Mouse (Mus musculus): ENCODE data around the gene Rtraf. TPM values are rescaled to one million over a fixed set of nuclear protein-coding genes. Genes with fewer than 3 reads are reported as not detected.

Gene Rtraf
- total and polyA plus RNA-seq, 3 experiments, result 115 to 216 (median 163) TPM

DNA sequence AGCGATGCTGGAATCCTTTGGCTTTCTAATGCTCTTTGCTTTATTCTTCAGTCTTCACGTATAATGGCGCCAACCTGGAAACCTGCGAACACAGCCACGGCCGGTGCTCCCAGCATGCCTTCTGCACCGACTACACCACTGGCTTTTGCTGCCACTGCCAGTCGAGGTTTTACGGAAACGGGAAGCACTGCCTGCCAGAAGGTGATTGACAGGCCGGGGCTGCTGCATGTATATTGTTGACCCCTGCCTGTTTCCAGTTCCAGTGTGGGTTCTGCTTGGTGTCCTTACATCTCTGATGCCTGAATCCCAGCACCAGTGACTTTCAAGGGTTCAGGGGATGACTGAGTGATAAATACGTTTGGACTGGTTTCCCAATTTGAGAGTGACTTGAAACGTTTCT is 45.7 kb downstream of the Rtraf start:
- TF ChIP-seq USF2 (conservative IDR thresholded peaks at IDR 0.05; ENCODE audit: low read depth, low read length), result no peak
- no peak for TF ChIP-seq NRF1 (IDR thresholded peaks at IDR 0.05; ENCODE audit: low read depth, low read length)
- TF ChIP-seq JUND (conservative IDR thresholded peaks at IDR 0.05; ENCODE audit: low read depth, low read length), result no peak
- TF ChIP-seq UBTF (IDR thresholded peaks at IDR 0.05; ENCODE audit: low read depth, low read length), result no peak
- no peak for TF ChIP-seq MEF2A (IDR thresholded peaks at IDR 0.05; ENCODE audit: borderline replicate concordance, low read depth, low read length)
- TF ChIP-seq MAX (IDR thresholded peaks at IDR 0.05; ENCODE audit: low read length), result no peak
- no peak for TF ChIP-seq SIN3A (IDR thresholded peaks at IDR 0.05; ENCODE audit: low read length)
- no peak for TF ChIP-seq MYC (IDR thresholded peaks at IDR 0.05; ENCODE audit: low read depth, low read length)
- no peak for TF ChIP-seq POLR2A (IDR thresholded peaks at IDR 0.05; ENCODE audit: low read depth, low read length)
- TF ChIP-seq PAX5 (IDR thresholded peaks at IDR 0.05; ENCODE audit: low read length), result no peak
- TF ChIP-seq TBP (conservative IDR thresholded peaks at IDR 0.05; ENCODE audit: low read depth, low read length), result no peak
- TF ChIP-seq JUN (IDR thresholded peaks at IDR 0.05; ENCODE audit: insufficient read depth, low read depth, low read length), result no peak
- no peak for TF ChIP-seq ZKSCAN1 (IDR thresholded peaks at IDR 0.05; ENCODE audit: borderline replicate concordance, low read depth, low read length)
- no peak for TF ChIP-seq GABPA (IDR thresholded peaks at IDR 0.05; ENCODE audit: insufficient replicate concordance, low read depth, low read length)
- no peak for TF ChIP-seq BHLHE40 (IDR thresholded peaks at IDR 0.05; ENCODE audit: low read depth, low read length)
- TF ChIP-seq IRF4 (IDR thresholded peaks at IDR 0.05; ENCODE audit: low read depth, low read length), result no peak
- TF ChIP-seq ETS1 (conservative IDR thresholded peaks at IDR 0.05; ENCODE audit: low read depth, low read length), result no peak
- no peak for TF ChIP-seq CHD2 (IDR thresholded peaks at IDR 0.05; ENCODE audit: low read length)
- no peak for TF ChIP-seq RCOR1 (conservative IDR thresholded peaks at IDR 0.05; ENCODE audit: low read depth, low read length)
- no peak overlapping the region for H3K9ac ChIP-seq (ENCODE audit: insufficient read depth, low read depth)
- no peaks in the 10 kb centered on the region for H3K4me1 ChIP-seq (ENCODE audit: control insufficient read depth in 1 of 2, insufficient read depth in 2 of 2)
- H3K36me3 ChIP-seq (replicated peaks in 1 of 2; ENCODE audit: control insufficient read depth in 1 of 2, insufficient read depth in 1 of 2, low read length in 1 of 2), result no peaks in the 10 kb centered on the region
- H3K27me3 ChIP-seq (replicated peaks), result no peaks in the 10 kb centered on the region
- no peak for DNase-seq (ENCODE audit: extremely low read depth)
- H3K79me2 ChIP-seq (replicated peaks; ENCODE audit: control insufficient read depth, extremely low read depth, insufficient read depth, poor library complexity, severe bottlenecking), result no peaks in the 10 kb centered on the region
- H3K9me3 ChIP-seq (replicated peaks; ENCODE audit: low read length), result peaks cover 3% of the 10 kb centered on the region
- dilution Hi-C loops (cut with MboI; ENCODE audit: extremely low pct_ligation_motif_present, extremely low pct_unique_long_range_greater_than_20kb, low sequenced_read_pairs) (no loop called here), in situ Hi-C loops (cut with MboI; ENCODE audit: low pct_ligation_motif_present, low pct_unique_long_range_greater_than_20kb, low sequenced_read_pairs) (no loop called here)
- no peak overlapping the region for H3K27ac ChIP-seq (ENCODE audit: insufficient read depth, low read depth)
- no peak overlapping the region for H3K4me3 ChIP-seq (replicated peaks in 1 of 3; ENCODE audit: low read depth in 2 of 3, low read length in 2 of 3, poor library complexity in 1 of 3)
- H3K4me2 ChIP-seq (ENCODE audit: insufficient read depth, low read depth, poor library complexity, severe bottlenecking), result no peak overlapping the region

DNA sequence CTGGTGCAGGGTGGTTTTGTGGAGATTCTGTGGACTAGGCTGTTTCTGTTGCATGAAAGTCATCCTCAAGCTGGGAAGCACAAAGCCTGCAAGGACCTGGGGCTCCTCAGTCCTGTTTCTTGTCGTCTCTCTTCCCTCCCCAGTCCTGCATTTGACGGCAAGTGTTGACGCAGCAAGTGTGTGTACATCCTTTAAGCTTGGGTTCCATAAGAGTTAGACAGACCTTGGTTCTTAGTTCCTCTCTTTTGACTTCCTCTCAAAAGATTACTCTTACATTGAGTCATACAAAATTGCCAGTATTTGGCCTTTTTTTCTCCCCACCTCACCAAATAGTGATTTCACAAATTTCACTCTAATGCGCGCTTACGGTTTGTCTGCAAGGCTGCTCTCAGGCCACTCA is 46.3 kb downstream of the Rtraf start:
- H3K27me3 ChIP-seq (replicated peaks), result no peaks in the 10 kb centered on the region
- TF ChIP-seq BHLHE40 (IDR thresholded peaks at IDR 0.05; ENCODE audit: low read depth, low read length), result no peak
- TF ChIP-seq CTCF (conservative IDR thresholded peaks at IDR 0.05 in 1 of 2, IDR thresholded peaks at IDR 0.05 in 1 of 2; ENCODE audit: low read depth in 2 of 2, low read length in 2 of 2), result no peak
- TF ChIP-seq ZNF384 (IDR thresholded peaks at IDR 0.05; ENCODE audit: low read depth, low read length), result no peak
- no peak for TF ChIP-seq SMC3 (IDR thresholded peaks at IDR 0.05; ENCODE audit: low read depth, low read length)
- no peak for TF ChIP-seq ZMIZ1 (IDR thresholded peaks at IDR 0.05; ENCODE audit: low read depth, low read length)
- no peak for TF ChIP-seq TCF12 (IDR thresholded peaks at IDR 0.05; ENCODE audit: low read depth, low read length)
- no peak for TF ChIP-seq MXI1 (IDR thresholded peaks at IDR 0.05; ENCODE audit: low read depth, low read length)
- TF ChIP-seq ELF1 (IDR thresholded peaks at IDR 0.05; ENCODE audit: low read depth, low read length), result no peak
- no peak for TF ChIP-seq SIN3A (IDR thresholded peaks at IDR 0.05; ENCODE audit: low read length)
- TF ChIP-seq ETS1 (conservative IDR thresholded peaks at IDR 0.05; ENCODE audit: low read depth, low read length), result no peak
- no peak for TF ChIP-seq NRF1 (IDR thresholded peaks at IDR 0.05; ENCODE audit: low read depth, low read length)
- TF ChIP-seq E2F4 (IDR thresholded peaks at IDR 0.05; ENCODE audit: insufficient replicate concordance, low read depth, low read length), result no peak
- no peak for TF ChIP-seq GABPA (IDR thresholded peaks at IDR 0.05; ENCODE audit: insufficient replicate concordance, low read depth, low read length)
- no peak for TF ChIP-seq IRF4 (IDR thresholded peaks at IDR 0.05; ENCODE audit: low read depth, low read length)
- H3K36me3 ChIP-seq (replicated peaks in 1 of 2; ENCODE audit: control insufficient read depth in 1 of 2, insufficient read depth in 1 of 2, low read length in 1 of 2), result no peaks in the 10 kb centered on the region
- H3K4me3 ChIP-seq (replicated peaks in 1 of 3; ENCODE audit: low read depth in 2 of 3, low read length in 2 of 3, poor library complexity in 1 of 3), result no peak overlapping the region
- in situ Hi-C loops (cut with MboI; ENCODE audit: low pct_ligation_motif_present, low pct_unique_long_range_greater_than_20kb, low sequenced_read_pairs) (no loop called here), dilution Hi-C loops (cut with MboI; ENCODE audit: extremely low pct_ligation_motif_present, extremely low pct_unique_long_range_greater_than_20kb, low sequenced_read_pairs) (no loop called here)
- H3K79me2 ChIP-seq (replicated peaks; ENCODE audit: control insufficient read depth, extremely low read depth, insufficient read depth, poor library complexity, severe bottlenecking), result no peaks in the 10 kb centered on the region
- no peaks in the 10 kb centered on the region for H3K4me1 ChIP-seq (ENCODE audit: control insufficient read depth in 1 of 2, insufficient read depth in 2 of 2)
- no peak overlapping the region for H3K27ac ChIP-seq (ENCODE audit: insufficient read depth, low read depth)
- H3K9ac ChIP-seq (ENCODE audit: insufficient read depth, low read depth), result no peak overlapping the region
- peaks cover 3% of the 10 kb centered on the region for H3K9me3 ChIP-seq (replicated peaks; ENCODE audit: low read length)
- DNase-seq (ENCODE audit: extremely low read depth), result no peak
- no peak overlapping the region for H3K4me2 ChIP-seq (ENCODE audit: insufficient read depth, low read depth, poor library complexity, severe bottlenecking)

Data from CH12.LX (cell line).